Mouse (Mus musculus) gastrocnemius, postnatal 14 days (tissue): ENCODE results near the gene Rtl1. TPM values are rescaled to one million over a fixed set of nuclear protein-coding genes. Genes with fewer than 3 reads are reported as not detected.

Source experiments
- DNase-seq: peaks from one replicate; pipeline ENCODE4 v3.0.0; 2021; ENCODE audit warnings: mixed read lengths
- intact Hi-C: fragments of 180-260 bp; cut with DNase I; formaldehyde crosslinking; loops from one replicate; pipeline ENCODE4 v1.15.1; 2025; ENCODE audit warnings: low total_unique reads
- microRNA-seq, 2 experiments: library from miRNA; unstranded; fragments of <30 nt; microRNA quantifications; one replicate each; pipeline ENCODE4 v1.2.0; 2021
- total RNA-seq, 2 experiments: library from RNA; stranded (reverse); gene quantifications; 2 replicates each; pipeline ENCODE4 v1.2.3; 2021

Rtl1 gene
- total RNA-seq, 2 experiments from 2014 or later, result 0.18 to 0.31 TPM

- intact Hi-C loops, result no loop called here
- no peak for DNase-seq
These were observed 60.2 kb downstream of the Rtl1 start for GRCm38 (mm10) chr12:109539950-109540349.

Small RNAs within 50 kb of the gene (microRNA-seq; reads per million reads assigned to microRNA genes)
- 0 reads per million in 2 experiments for gene Gm23912
- gene Mir1188, result 16.0 to 19.8 reads per million in 2 experiments
- gene Mir127, result 96,756 to 101,245 reads per million in 2 experiments
- 0 reads per million in 2 experiments for gene Mir136
- gene Mir1906-1, result 0 reads per million in 2 experiments
- 0.64 to 3.0 reads per million in 2 experiments for gene Mir3070a
- 1.0 to 2.9 reads per million in 2 experiments for gene Mir3070b
- gene Mir3071, result 0 reads per million in 2 experiments
- 0 to 0.32 reads per million in 2 experiments for gene Mir337
- 1,795 to 2,179 reads per million in 2 experiments for gene Mir341
- gene Mir3544, result 0 reads per million in 2 experiments
- 182 to 250 reads per million in 2 experiments for gene Mir370
- gene Mir431, result 17,113 to 18,339 reads per million in 2 experiments
- gene Mir432, result 0 reads per million in 2 experiments
- gene Mir433, result 4,092 to 4,846 reads per million in 2 experiments
- 10,158 to 11,455 reads per million in 2 experiments for gene Mir434
- gene Mir493, result 3,378 to 3,603 reads per million in 2 experiments
- 4,349 to 4,749 reads per million in 2 experiments for gene Mir540
- gene Mir665, result 1,001 to 1,233 reads per million in 2 experiments
- 1,466 to 1,619 reads per million in 2 experiments for gene Mir673
- gene Mir770, result 461 to 575 reads per million in 2 experiments

Other genes starting within 250 kb of the Rtl1 start
- 100 to 1,000 TPM; 213 to 272 TPM for gene Dlk1, start 147.5 kb downstream of the Rtl1 start, total RNA-seq